Mouse (Mus musculus) E14TG2a.4 (cell line): Measurements from ENCODE around the gene M1ap.

Experiments used
- H3K27me3 ChIP-seq: 2 replicates; pipeline ENCODE4 v1.6.1; 2014; ENCODE audit warnings: low read length, control low read depth; ENCODE audit not compliant: insufficient read depth
- H3K36me3 ChIP-seq: 2 replicates; pipeline ENCODE4 v1.6.1; 2014; ENCODE audit warnings: low read length, control low read depth; ENCODE audit not compliant: insufficient read depth
- H3K4me1 ChIP-seq: replicated peaks from 2 replicates; pipeline ENCODE4 v1.6.1; 2014; ENCODE audit warnings: low read depth, low read length, control low read depth
- H3K4me3 ChIP-seq: replicated peaks from 2 replicates; pipeline ENCODE4 v1.5.1; 2014; ENCODE audit warnings: mild to moderate bottlenecking, low read length
- H3K9me3 ChIP-seq: 2 replicates; pipeline ENCODE4 v1.6.1; 2014; ENCODE audit warnings: low read length, control low read depth
- CTCF ChIP-seq: conservative IDR thresholded peaks from 2 replicates; pipeline ENCODE4 v1.5.1; 2014; ENCODE audit warnings: low read length
- NANOG ChIP-seq: IDR thresholded peaks from 2 replicates; pipeline ENCODE4 v1.6.1; 2014; ENCODE audit warnings: borderline replicate concordance, low read length, mixed read lengths
- POU5F1 ChIP-seq: IDR thresholded peaks from 2 replicates; pipeline ENCODE4 v1.6.1; 2014; ENCODE audit warnings: low read length, borderline replicate concordance

M1ap gene

GRCm38 (mm10) chr6:82913336-82914247 lies 33.1 kb upstream of the M1ap start:
- peak overlapping the region; percentile 60 for H3K4me3 ChIP-seq
- peaks cover 17% of the 10 kb centered on the region; the same call in 1 of the 2 replicates for H3K27me3 ChIP-seq
- TF ChIP-seq NANOG (no peak), CTCF (no peak), POU5F1 (no peak)
- H3K4me1 ChIP-seq = peaks cover 34% of the 10 kb centered on the region
- H3K9me3 ChIP-seq = no peaks in the 10 kb centered on the region
- H3K36me3 ChIP-seq = no peaks in the 10 kb centered on the region

GRCm38 (mm10) chr6:82915889-82916288 lies 30.8 kb upstream of the M1ap start:
- peaks cover 26% of the 10 kb centered on the region; the same call in 1 of the 2 replicates for H3K27me3 ChIP-seq
- H3K4me1 ChIP-seq = peaks cover 28% of the 10 kb centered on the region
- TF ChIP-seq CTCF = peak; percentile 91
- no peak for TF ChIP-seq NANOG
- no peak overlapping the region for H3K4me3 ChIP-seq
- no peaks in the 10 kb centered on the region for H3K36me3 ChIP-seq
- no peaks in the 10 kb centered on the region for H3K9me3 ChIP-seq

GRCm38 (mm10) chr6:82916459-82916858 lies 30.2 kb upstream of the M1ap start:
- H3K36me3 ChIP-seq = no peaks in the 10 kb centered on the region
- no peak overlapping the region for H3K4me3 ChIP-seq
- peaks cover 31% of the 10 kb centered on the region for H3K27me3 ChIP-seq
- peaks cover 28% of the 10 kb centered on the region for H3K4me1 ChIP-seq
- no peak for TF ChIP-seq NANOG
- no peak for TF ChIP-seq CTCF
- no peak for TF ChIP-seq POU5F1
- no peaks in the 10 kb centered on the region for H3K9me3 ChIP-seq

GRCm38 (mm10) chr6:82917076-82917777 lies 29.5 kb upstream of the M1ap start:
- Histone ChIP-seq H3K27me3 (peaks cover 26% of the 10 kb centered on the region), H3K9me3 (no peaks in the 10 kb centered on the region), H3K4me3 (no peak overlapping the region), H3K4me1 (peaks cover 28% of the 10 kb centered on the region), H3K36me3 (no peaks in the 10 kb centered on the region)
- no peak for TF ChIP-seq NANOG
- TF ChIP-seq CTCF = no peak
- no peak for TF ChIP-seq POU5F1

- no peaks in the 10 kb centered on the region for H3K36me3 ChIP-seq
- H3K4me3 ChIP-seq = no peak overlapping the region
- peak; percentile 73 for TF ChIP-seq CTCF
- no peak for TF ChIP-seq POU5F1
- no peak for TF ChIP-seq NANOG
- H3K27me3 ChIP-seq = peaks cover 25% of the 10 kb centered on the region
- H3K4me1 ChIP-seq = peaks cover 27% of the 10 kb centered on the region
- H3K9me3 ChIP-seq = no peaks in the 10 kb centered on the region
Observed at GRCm38 (mm10) chr6:82917778-82918129, 28.9 kb upstream of the M1ap start.

GRCm38 (mm10) chr6:82918371-82918770 lies 28.3 kb upstream of the M1ap start:
- H3K27me3 ChIP-seq = peaks cover 23% of the 10 kb centered on the region
- H3K9me3 ChIP-seq = no peaks in the 10 kb centered on the region
- no peak overlapping the region for H3K4me3 ChIP-seq
- peaks cover 21% of the 10 kb centered on the region for H3K4me1 ChIP-seq
- TF ChIP-seq NANOG = no peak
- TF ChIP-seq POU5F1 = no peak
- no peak for TF ChIP-seq CTCF
- no peaks in the 10 kb centered on the region for H3K36me3 ChIP-seq

- H3K27me3 ChIP-seq = peaks cover 23% of the 10 kb centered on the region
- no peaks in the 10 kb centered on the region for H3K9me3 ChIP-seq
- TF ChIP-seq POU5F1 = no peak
- peak; percentile 15; the same call in 1 of the 2 replicates for TF ChIP-seq CTCF
- peaks cover 15% of the 10 kb centered on the region for H3K4me1 ChIP-seq
- H3K36me3 ChIP-seq = no peaks in the 10 kb centered on the region
- H3K4me3 ChIP-seq = 0 out of 2 replicates have a peak overlapping the region, but pooled peaks have one; percentile 11
Observed at GRCm38 (mm10) chr6:82919520-82919919, 27.2 kb upstream of the M1ap start.

- Histone ChIP-seq H3K4me3 (no peak overlapping the region), H3K4me1 (peaks cover 15% of the 10 kb centered on the region), H3K36me3 (no peaks in the 10 kb centered on the region), H3K9me3 (no peaks in the 10 kb centered on the region), H3K27me3 (peaks cover 32% of the 10 kb centered on the region)
- TF ChIP-seq CTCF = no peak
Observed at GRCm38 (mm10) chr6:82921426-82922224, 25.1 kb upstream of the M1ap start.
